Mouse (Mus musculus) lung, adult 2 months (tissue): ENCODE data around the gene Cit.

ENCODE experiments used
- CTCF ChIP-seq: fragments of 200-500 bp; IDR thresholded peaks from 2 replicates; pipeline ENCODE4 v1.5.1; 2011; ENCODE audit warnings: mild to moderate bottlenecking, low read length, control low read depth; ENCODE audit not compliant: insufficient read depth
- POLR2A ChIP-seq: fragments of 200-500 bp; IDR thresholded peaks from 2 replicates; pipeline ENCODE4 v1.6.1; 2011; ENCODE audit warnings: low read depth, mild to moderate bottlenecking, control low read depth, low read length, borderline replicate concordance; ENCODE audit errors: extremely low read depth

GRCm38 (mm10) chr5:115915481-115915880 is 70.4 kb downstream of the Cit start:
- no peak for TF ChIP-seq CTCF
- TF ChIP-seq POLR2A: no peak
